Mouse (Mus musculus): ENCODE measurements at regions not wholly inside any gene's neighbourhood (a gene's known extent, or its start where the extent isn't known, plus 50 kb on each side); places are given as distances from the start of the nearest gene placed in this dataset.

DNA sequence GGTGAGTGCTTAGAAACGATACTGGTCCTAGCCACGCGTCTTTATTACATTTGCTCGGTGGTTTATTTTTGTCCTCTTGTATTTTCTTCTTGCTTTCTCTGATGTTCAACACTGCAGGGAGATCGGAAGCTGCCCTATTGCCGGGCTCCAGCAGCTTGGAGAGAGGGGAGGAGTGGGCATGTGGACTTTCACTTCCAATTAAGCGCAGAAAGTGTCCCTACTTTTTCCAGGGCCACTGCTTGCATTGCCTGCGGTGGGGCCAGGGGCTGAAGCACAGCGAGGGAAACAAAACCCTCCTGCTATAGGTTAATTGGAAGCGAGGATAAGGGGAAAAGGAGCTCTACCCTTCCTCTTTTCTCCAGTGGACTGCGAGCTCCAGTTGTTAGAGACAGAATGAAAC, 114.4 kb upstream of the Cdh6 start:
- no peak for DNase-seq

DNA sequence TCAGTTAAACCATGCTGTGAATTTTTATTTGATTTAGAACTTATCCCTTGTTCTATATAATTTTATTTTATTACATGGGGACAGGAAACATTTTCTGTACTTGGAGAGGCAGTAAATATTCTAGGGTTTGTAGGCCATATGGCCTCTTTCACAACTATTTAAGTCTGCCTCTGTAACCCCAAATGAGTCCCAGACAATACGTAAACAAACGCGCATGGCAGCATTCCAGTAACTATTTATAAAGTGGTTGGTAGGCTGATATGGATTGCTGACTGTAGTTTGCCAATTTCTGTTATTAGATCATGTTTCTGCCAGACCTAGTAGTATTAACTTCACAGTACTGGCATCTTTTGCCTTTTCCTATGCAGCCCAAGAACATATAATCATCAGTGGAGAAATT, 111.9 kb upstream of the Cdh6 start:
- DNase-seq: peak in 1 of 2 experiments; percentile 30

DNA sequence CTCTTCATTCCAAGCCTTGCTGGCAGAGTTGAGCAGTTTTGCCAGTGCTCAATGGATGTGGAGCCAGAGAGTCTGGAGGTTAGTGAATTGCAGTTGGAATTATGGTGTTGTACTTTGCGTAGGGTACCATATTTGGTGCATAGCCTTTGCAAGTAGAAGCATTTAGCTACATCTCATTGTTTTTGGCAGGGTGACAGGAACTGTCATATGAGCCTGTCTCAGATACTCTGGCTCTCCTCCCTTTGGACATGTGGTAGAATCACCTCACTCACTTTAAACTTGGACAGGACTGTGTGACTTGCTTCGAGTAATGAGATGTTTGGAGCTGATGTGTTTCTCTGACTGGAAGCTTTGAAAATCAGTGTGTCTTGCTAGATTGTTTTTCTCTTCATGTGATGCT, 110.7 kb upstream of the Cdh6 start:
- no peak for DNase-seq

DNA sequence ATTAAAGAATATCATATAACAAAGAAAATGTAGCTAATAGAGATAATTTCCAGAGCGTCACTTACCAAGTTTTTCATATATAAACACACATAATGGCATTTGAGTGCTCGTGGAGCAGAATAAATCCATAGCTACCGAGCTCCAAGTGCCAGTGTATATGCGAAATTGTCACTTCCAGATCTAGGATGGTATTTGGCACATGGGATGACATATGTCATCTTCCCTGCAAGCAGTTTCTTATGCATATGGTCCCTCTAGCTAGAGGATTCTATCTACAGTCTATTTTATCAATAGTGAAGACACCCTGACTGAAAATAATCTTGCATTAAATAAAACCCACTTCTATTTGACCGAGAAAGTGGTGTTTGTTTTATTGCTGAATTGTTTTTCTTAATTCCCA, 109.6 kb upstream of the Cdh6 start:
- no peak for DNase-seq

DNA sequence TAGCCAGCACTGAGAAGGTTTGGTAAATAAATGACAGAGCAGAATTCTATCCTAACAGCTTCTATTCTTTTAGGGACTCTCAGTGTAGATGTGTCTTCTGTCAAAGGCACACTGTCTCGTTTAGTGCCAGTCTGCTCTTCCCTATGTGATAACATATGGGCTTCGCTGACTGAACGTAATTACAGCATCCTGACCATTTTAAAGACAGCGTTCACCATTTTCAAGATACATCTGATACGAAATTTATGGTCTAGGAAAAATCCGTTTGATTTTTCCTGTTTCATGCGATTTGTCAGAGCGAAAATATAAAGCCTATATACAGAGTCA, 103.4 kb upstream of the Cdh6 start:
- no peak for DNase-seq

DNA sequence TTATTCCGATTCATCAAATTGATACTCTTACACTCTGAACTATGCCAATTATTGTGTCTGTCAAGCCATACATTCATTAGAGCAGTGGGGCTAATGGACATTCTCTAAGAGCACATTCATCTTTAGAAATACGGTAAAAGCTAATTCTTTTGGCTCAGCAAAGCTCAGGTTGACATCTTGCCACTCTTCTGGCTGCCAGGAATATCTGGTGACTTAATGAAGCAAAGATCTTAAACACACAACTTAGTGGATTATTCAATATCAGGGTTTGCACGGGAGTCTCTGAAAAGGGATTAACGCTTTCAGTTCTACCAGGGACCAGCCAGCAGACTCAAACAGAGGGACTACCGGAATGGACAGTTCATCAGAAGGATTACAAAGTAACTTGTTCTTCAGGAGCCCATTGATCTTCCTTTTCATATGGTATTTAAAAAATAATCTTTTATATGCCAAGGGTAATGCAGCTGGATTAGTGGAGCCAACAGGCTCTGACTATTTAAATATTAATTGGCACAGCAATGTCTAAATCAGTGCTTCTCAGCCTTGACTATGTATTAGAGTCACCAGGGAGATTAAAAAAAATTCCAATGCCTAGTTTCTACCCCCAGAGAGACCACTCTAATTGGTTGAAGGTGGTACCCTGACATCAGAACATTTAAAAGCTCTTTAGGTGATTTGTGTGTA, 102.9 kb upstream of the Cdh6 start:
- DNase-seq: no peak

DNA sequence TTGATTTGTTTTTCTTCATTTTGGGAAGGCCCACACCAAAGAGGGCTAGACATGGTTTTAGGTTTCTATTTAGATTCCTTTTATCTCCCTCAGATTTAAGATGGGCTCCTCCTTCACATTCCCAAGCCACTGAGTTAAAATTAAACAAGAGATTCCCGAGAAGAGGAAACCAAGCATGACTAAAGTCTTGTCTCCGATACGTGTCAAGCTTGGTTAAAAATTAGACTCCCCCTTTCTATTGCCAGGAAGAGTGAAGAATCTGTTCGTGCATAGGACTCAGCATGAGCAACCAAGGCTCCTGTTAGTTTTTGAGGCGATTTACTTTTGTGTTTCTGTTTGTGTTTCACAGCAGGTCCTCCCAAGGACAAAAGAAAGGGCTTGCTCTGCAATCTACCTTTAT, 101.9 kb upstream of the Cdh6 start:
- no peak for DNase-seq

DNA sequence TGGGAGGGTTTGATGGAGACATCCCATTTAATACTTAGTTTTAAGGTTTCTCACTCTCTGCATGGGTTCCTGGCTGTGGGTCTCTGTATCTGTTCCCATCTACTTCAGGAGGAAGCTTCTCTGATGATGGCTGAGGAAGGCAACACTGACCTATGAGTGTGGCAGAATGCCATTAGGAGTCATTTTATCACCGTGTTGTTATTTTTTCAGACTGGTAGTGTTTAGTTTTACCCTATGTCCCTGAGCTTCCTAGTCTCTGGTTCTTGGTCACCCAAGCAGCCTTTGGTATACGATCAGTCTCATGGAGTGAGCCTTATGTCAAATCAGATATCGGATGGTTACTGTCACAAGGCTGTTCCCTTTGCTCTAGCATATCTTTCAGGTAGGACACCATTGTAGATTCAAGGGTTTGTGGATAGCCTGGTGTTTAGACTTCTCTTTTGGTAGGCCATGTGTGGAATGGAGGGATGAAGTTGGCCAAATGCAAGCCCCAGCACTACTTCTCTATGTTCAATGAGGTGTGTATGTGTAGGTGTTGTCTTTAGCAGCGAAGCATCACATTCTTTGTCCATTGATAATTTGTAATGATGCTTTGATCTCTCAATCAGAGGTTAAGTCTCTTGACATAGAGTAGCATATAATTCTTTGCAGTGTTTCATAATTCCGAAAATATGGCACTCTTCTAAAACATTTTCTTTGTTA, 101.0 kb upstream of the Cdh6 start:
- DNase-seq: no peak

DNA sequence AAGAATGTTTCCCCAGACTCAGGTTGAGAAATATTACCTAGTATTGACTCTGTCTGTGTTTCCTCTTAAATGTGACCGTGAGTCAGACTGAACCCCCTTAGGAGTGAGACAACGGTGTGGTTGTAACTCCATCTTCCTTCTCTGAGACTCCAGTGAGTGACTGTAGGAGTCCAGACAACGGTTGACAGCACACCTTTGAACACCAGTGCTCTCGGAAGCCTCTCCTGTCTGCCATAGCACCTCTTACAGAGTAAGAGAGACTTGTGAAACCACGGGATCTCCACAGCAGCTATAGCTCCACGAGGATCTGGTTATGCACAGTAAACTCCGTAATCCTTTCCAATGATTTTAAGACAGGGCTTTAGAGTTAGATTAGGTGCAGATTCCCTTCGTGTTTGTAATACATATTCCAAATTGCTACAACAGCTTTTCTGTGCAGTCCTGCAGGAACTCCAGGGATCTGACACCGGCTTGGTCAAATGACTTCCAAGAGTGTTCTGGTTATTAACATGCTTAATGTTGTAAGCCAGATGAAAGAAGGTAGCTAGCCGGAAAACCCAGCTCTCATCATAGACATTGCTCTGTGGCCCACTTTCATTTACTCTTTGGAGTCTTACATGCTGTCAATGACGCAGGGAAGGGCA, 72.7 kb upstream of the Cdh6 start:
- DNase-seq: no peak

DNA sequence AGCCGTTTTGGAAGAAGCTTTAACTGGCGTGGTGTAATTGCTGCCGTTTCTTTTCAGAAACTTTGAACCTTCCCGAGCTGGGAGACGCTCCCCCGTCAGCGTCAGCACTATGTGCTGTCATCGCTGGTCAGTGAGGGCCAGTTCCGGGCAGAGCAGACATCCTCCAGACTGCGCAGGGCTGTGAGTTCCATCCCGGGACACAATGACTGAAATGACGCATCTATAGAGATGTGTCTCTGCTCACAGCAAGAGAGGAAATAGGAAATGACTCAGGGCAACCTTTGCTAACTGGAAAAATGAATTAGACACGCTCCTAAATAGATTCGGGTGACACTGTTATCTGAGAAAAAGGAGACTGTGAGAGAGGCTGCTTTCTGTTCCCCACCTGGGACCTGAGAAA, 70.8 kb upstream of the Cdh6 start:
- DNase-seq: no peak

DNA sequence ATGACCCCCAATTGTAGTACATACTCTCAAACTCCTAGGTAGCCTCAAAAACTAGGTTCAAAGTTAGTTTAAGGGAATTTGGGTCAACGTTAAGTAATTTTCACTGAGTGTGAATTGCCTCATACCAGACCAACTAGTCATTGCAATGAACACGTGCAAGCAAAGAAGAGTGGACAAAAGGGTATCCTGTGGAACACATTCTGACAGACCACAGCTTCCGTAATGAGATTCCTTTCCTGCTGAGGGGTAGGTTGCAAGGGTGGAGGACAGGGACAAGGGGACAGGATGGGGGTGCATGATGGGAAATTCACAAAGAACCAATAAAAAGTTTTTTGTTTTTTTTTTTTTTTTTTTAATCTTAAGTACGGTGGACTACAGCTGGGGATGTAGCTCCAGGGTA, 70.1 kb upstream of the Cdh6 start:
- no peak for DNase-seq

DNA sequence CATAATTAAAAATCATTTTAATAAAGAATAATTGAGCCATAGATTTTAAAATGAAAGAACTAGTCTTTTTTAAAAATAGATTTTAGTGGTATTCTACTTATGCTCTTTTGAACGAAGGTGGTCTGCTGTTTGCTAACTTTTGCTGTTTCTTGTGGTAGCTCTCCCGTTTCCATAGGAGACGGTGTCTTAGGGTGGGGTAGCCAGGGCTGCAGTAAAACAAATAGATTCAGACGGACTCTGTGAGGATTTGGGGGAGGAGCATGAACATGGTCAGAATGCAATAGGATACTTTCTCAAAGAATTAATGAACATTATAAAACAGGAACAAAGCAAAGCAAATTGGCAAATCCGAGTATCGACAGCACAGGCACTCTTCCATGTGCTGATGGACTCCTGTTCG, 67.5 kb upstream of the Cdh6 start:
- no peak for DNase-seq

DNA sequence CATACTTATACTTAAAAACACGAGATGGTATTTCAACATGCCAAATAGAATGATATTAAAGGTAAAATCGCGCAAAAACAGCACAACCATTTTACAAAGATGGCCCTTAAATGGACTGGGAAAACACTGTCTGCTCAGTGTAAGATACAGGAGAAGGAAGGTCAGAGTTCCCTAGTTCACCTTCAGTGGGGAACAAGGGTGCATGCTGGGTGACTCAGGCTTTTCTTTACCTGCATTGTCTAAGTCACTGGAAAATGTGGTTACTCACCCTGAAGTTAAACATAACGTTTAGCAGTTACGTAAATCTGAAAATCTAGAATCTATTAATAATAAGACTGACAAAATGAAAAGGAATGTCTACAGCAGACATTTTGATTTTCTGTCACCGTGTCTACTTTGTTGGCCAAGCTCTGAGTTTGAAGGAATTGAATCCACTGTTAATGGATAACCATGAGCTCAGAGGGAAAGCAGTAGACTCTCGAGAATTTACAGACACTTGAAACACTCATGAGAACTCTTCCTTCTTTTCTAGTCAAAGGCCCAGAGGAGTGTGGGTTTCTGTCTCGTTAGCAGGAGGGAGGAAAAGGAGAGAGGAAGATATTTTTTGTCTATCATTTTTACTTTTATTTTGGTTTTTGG, 63.5 kb upstream of the Cdh6 start:
- DNase-seq: no peak

DNA sequence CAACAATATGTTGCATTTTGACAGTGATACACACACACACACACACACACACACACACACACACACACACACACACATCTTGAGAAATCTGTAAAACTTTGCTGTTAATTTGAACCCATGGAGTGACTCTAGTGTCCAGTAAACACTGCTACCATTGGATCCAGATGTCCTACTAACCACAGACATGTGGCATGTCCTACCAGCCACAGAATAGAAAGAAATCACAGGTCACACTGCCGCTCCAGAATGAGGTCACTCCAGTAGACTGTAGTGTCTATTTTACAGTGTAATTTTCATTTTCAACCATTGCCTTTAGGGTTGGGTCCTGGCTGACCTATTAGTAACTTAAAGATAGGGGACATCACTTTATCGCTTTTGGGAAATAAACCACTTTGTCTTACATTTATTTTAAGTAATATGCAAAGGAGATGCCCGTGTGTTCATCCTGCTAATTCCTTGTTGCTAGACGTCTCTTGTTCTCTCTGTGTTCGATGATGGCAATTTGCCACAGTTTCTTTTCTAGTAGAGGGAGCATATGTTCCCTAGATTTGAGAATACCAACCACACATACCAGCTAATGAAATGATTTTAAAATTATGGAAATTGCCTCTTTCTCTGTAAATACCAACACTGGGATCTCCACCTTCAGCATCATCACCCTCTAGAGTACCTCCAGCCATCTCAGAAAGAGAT, 59.2 kb upstream of the Cdh6 start:
- DNase-seq: no peak

DNA sequence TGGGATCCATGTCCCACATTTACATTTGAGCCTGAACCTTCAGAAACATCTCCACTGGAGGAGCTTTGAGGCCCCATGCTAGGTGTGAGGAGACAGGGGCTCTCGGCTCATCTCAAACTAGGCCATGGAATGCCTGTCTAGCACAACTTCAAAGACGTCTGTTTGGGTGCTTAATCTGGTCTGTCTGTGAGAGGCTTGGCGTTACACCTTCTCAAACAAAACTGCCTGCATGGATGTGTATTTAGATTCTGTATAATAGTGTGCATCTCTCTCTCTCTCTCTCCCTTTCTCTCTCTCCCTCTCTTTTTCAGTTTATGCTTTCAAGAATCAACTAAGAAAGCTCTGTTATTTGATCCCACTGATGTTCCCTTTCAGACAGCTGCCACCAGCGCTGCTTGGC, 58.1 kb upstream of the Cdh6 start:
- DNase-seq: no peak

DNA sequence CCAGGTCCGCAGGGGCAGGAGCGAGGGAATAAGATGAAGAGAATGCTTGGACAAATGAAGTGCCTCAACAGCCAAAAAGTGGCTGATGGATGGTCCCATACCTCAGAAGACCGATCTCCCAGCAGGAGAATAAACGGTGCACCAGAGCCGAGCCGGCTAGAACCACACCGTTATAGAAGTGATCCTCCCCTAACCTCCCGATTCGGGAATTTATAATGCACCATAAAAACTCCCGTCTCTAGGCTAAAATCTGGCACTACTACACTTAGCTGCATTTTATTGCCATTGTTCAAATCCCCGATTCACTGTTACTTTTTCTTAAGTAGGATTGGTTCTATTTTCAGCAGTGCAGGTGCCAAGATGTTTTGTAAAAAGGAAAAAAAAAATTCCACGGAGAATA, 54.6 kb upstream of the Cdh6 start:
- DNase-seq: no peak
